Mouse (Mus musculus) A20 (cell line): ENCODE measurements at regions not wholly inside any gene's neighbourhood (a gene's known extent, or its start where the extent isn't known, plus 50 kb on each side); places are given as distances from the start of the nearest gene placed in this dataset.

Experiments
- DNase-seq: peaks from one replicate; pipeline ENCODE4 v3.0.0-alpha.2; 2011; ENCODE audit warnings: low read depth, low spot score

GRCm38 (mm10) chr2:168842261-168842740 lies 74.6 kb upstream of the Sall4 start:
- no peak for DNase-seq

GRCm38 (mm10) chr2:168841713-168842045 lies 73.9 kb upstream of the Sall4 start:
- no peak for DNase-seq

- no peak for DNase-seq
These were observed 73.3 kb upstream of the Sall4 start for GRCm38 (mm10) chr2:168840853-168841712.

- no peak for DNase-seq
These were observed 72.3 kb upstream of the Sall4 start for GRCm38 (mm10) chr2:168839811-168840655.

GRCm38 (mm10) chr2:168839221-168839620 lies 71.5 kb upstream of the Sall4 start:
- no peak for DNase-seq

GRCm38 (mm10) chr2:168838681-168839080 lies 70.9 kb upstream of the Sall4 start:
- no peak for DNase-seq

- DNase-seq: no peak
These were observed 70.3 kb upstream of the Sall4 start for GRCm38 (mm10) chr2:168837951-168838570.

- DNase-seq: peak; percentile 17
These were observed 67.0 kb upstream of the Sall4 start for GRCm38 (mm10) chr2:168834771-168835170.

GRCm38 (mm10) chr2:168831740-168832139 lies 64.0 kb upstream of the Sall4 start:
- DNase-seq: no peak

GRCm38 (mm10) chr2:168820648-168821047 lies 52.9 kb upstream of the Sall4 start:
- no peak for DNase-seq
